Mouse (Mus musculus) hindbrain, embryonic 16.5 days (tissue): ENCODE measurements at regions not wholly inside any gene's neighbourhood (a gene's known extent, or its start where the extent isn't known, plus 50 kb on each side); places are given as distances from the start of the nearest gene placed in this dataset.
"Not testable (repeated sequence)": the region's sequence is repeated elsewhere in the genome, so short reads cannot be mapped to it uniquely, and the experiment has no call there.

Experiments
- ATAC-seq: fragments of 200-750 bp; cut with Nextera tagmentation; 2 replicates; pipeline ENCODE4 v1.8.0; 2017; ENCODE audit warnings: moderate TSS enrichment, moderate library complexity
- H3K27ac ChIP-seq: fragments of 300-500 bp; sonication (generic); 2 replicates; pipeline ENCODE4 v1.5.1; 2014; ENCODE audit warnings: low read depth, mild to moderate bottlenecking, control low read depth, low read length, moderate library complexity
- H3K27me3 ChIP-seq: fragments of 300-500 bp; sonication (generic); replicated peaks from 2 replicates; pipeline ENCODE4 v1.6.1; 2014; ENCODE audit warnings: low read length; ENCODE audit not compliant: control insufficient read depth, insufficient read depth
- H3K36me3 ChIP-seq: fragments of 300-500 bp; sonication (generic); 2 replicates; pipeline ENCODE4 v1.6.1; 2014; ENCODE audit warnings: mild to moderate bottlenecking, low read length, moderate library complexity, mixed read lengths; ENCODE audit not compliant: control insufficient read depth, insufficient read depth
- H3K4me1 ChIP-seq: fragments of 300-500 bp; sonication (generic); 2 replicates; pipeline ENCODE4 v1.6.1; 2014; ENCODE audit warnings: low read depth, low read length; ENCODE audit not compliant: control insufficient read depth, insufficient read depth
- H3K4me2 ChIP-seq: fragments of 300-500 bp; sonication (generic); 2 replicates; pipeline ENCODE4 v1.6.1; 2014; ENCODE audit warnings: mild to moderate bottlenecking, low read length, control low read depth, moderate library complexity
- H3K4me3 ChIP-seq: fragments of 300-500 bp; sonication (generic); 2 replicates; pipeline ENCODE4 v1.5.1; 2014; ENCODE audit warnings: mild to moderate bottlenecking, low read length, control low read depth, moderate library complexity
- H3K9ac ChIP-seq: fragments of 300-500 bp; sonication (generic); 2 replicates; pipeline ENCODE4 v1.6.1; 2014; ENCODE audit warnings: low read depth, mild to moderate bottlenecking, control low read depth, low read length, moderate library complexity
- H3K9me3 ChIP-seq: fragments of 300-500 bp; sonication (generic); 2 replicates; pipeline ENCODE4 v1.6.1; 2014; ENCODE audit warnings: mild to moderate bottlenecking, low read length, moderate library complexity; ENCODE audit not compliant: control insufficient read depth
- WGBS: fragments of 180-500 bp; shearing (Covaris S2); extraction: QIAGEN DNeasy Blood & Tissue Kit; methylation state at CpG from one replicate; pipeline ENCODE4 v1.1.7; 2014; 5-methylcytosine and 5-hydroxymethylcytosine counted together

- WGBS = 91% methylated on average over 20 of the region's 20 CpGs
- H3K27ac ChIP-seq, H3K36me3 ChIP-seq: not testable (repeated sequence)
Observed at GRCm38 (mm10) chr9:3116311-3116710, 79.6 kb downstream of the Gm10715 start.

GRCm38 (mm10) chr9:3161181-3161580 lies 124.5 kb downstream of the Gm10715 start:
- Histone ChIP-seq H3K4me3 (no peak overlapping the region), H3K27me3 (no peaks in the 10 kb centered on the region), H3K9ac (no peak overlapping the region), H3K4me2 (no peak overlapping the region), H3K27ac (no peak overlapping the region), H3K9me3 (peaks cover 42% of the 10 kb centered on the region), H3K4me1 (no peaks in the 10 kb centered on the region), H3K36me3 (no peaks in the 10 kb centered on the region)
- no peak for ATAC-seq

More at GRCm38 (mm10) chr9:3116311-3116710, 79.6 kb downstream of the Gm10715 start:
- H3K27me3 ChIP-seq, ATAC-seq, H3K4me2 ChIP-seq, H3K4me1 ChIP-seq, H3K4me3 ChIP-seq, H3K9ac ChIP-seq: not testable (repeated sequence)
- H3K9me3 ChIP-seq = peaks cover 12% of the 10 kb centered on the region

- Histone ChIP-seq H3K4me2 (no peak overlapping the region), H3K9me3 (peaks cover 27% of the 10 kb centered on the region), H3K27ac (no peak overlapping the region), H3K36me3 (no peaks in the 10 kb centered on the region), H3K9ac (no peak overlapping the region), H3K27me3 (no peaks in the 10 kb centered on the region), H3K4me1 (no peaks in the 10 kb centered on the region), H3K4me3 (no peak overlapping the region)
- no peak for ATAC-seq
Observed at GRCm38 (mm10) chr9:3184343-3184742, 147.7 kb downstream of the Gm10715 start.

- ATAC-seq = no peak
- no peak overlapping the region for H3K4me3 ChIP-seq
- H3K9me3 ChIP-seq = peaks cover 15% of the 10 kb centered on the region
- no peaks in the 10 kb centered on the region for H3K4me1 ChIP-seq
- H3K9ac ChIP-seq = no peak overlapping the region
- H3K36me3 ChIP-seq = no peaks in the 10 kb centered on the region
- 39% methylated on average over 33 of the region's 33 CpGs for WGBS
- H3K4me2 ChIP-seq = peak overlapping the region; percentile 9; the same call in 1 of the 2 replicates
- no peak overlapping the region for H3K27ac ChIP-seq
- H3K27me3 ChIP-seq = no peaks in the 10 kb centered on the region
Observed at GRCm38 (mm10) chr9:3199151-3200018, 135.6 kb upstream of the Alkbh8 start.

GRCm38 (mm10) chr9:3200019-3200347 lies 135.0 kb upstream of the Alkbh8 start:
- ATAC-seq, H3K9ac ChIP-seq, H3K4me3 ChIP-seq, H3K36me3 ChIP-seq, H3K27ac ChIP-seq, H3K4me1 ChIP-seq, H3K27me3 ChIP-seq: not testable (repeated sequence)
- Histone ChIP-seq H3K4me2 (peak overlapping the region; percentile 9; the same call in 1 of the 2 replicates), H3K9me3 (peaks cover 15% of the 10 kb centered on the region)
- WGBS = 56% methylated on average over 16 of the region's 16 CpGs

- H3K4me2 ChIP-seq, H3K4me1 ChIP-seq, H3K27me3 ChIP-seq, ATAC-seq, H3K27ac ChIP-seq, H3K9me3 ChIP-seq, H3K36me3 ChIP-seq, H3K4me3 ChIP-seq, H3K9ac ChIP-seq: not testable (repeated sequence)
- WGBS = 94% methylated on average over 1 of the region's 1 CpGs
Observed at GRCm38 (mm10) chr9:3208120-3208519, 126.8 kb upstream of the Alkbh8 start.

GRCm38 (mm10) chr9:3258396-3259300 lies 76.3 kb upstream of the Alkbh8 start:
- 72% methylated on average over 10 of the region's 10 CpGs for WGBS
- Histone ChIP-seq H3K36me3 (no peaks in the 10 kb centered on the region), H3K4me1 (no peaks in the 10 kb centered on the region), H3K4me3 (no peak overlapping the region), H3K9me3 (peaks cover 15% of the 10 kb centered on the region), H3K27ac (no peak overlapping the region), H3K27me3 (no peaks in the 10 kb centered on the region), H3K9ac (no peak overlapping the region), H3K4me2 (no peak overlapping the region)
- peak; percentile 100 for ATAC-seq

- no peak overlapping the region for H3K27ac ChIP-seq
- ATAC-seq = no peak
- H3K9ac ChIP-seq = no peak overlapping the region
- no peaks in the 10 kb centered on the region for H3K27me3 ChIP-seq
- WGBS = 76% methylated on average over 5 of the region's 5 CpGs
- H3K4me3 ChIP-seq = no peak overlapping the region
- H3K4me1 ChIP-seq = no peaks in the 10 kb centered on the region
- H3K4me2 ChIP-seq = no peak overlapping the region
- no peaks in the 10 kb centered on the region for H3K36me3 ChIP-seq
- peaks cover 11% of the 10 kb centered on the region for H3K9me3 ChIP-seq
Observed at GRCm38 (mm10) chr9:3260181-3260580, 74.8 kb upstream of the Alkbh8 start.

- Histone ChIP-seq H3K9ac (no peak overlapping the region), H3K27ac (no peak overlapping the region), H3K4me1 (no peaks in the 10 kb centered on the region), H3K4me3 (no peak overlapping the region), H3K4me2 (no peak overlapping the region), H3K9me3 (peaks cover 11% of the 10 kb centered on the region), H3K36me3 (no peaks in the 10 kb centered on the region), H3K27me3 (no peaks in the 10 kb centered on the region)
- no peak for ATAC-seq
- WGBS = 91% methylated on average over 2 of the region's 2 CpGs
Observed at GRCm38 (mm10) chr9:3260860-3261259, 74.1 kb upstream of the Alkbh8 start.
